Mouse (Mus musculus) small intestine, adult 2 months (tissue): ENCODE measurements around the gene Stn1. TPM values are rescaled to one million over a fixed set of nuclear protein-coding genes. Genes with fewer than 3 reads are reported as not detected.

Experiments
- H3K27ac ChIP-seq: fragments of 200-500 bp; 2 replicates; pipeline ENCODE4 v1.5.1; 2012; ENCODE audit warnings: low read depth, low read length, control low read depth, inconsistent platforms; ENCODE audit not compliant: insufficient read depth
- H3K27me3 ChIP-seq: fragments of 200-500 bp; 2 replicates; pipeline ENCODE4 v1.6.1; 2012; ENCODE audit warnings: mild to moderate bottlenecking, moderate library complexity, low read length, inconsistent platforms; ENCODE audit not compliant: control insufficient read depth, insufficient read depth
- H3K36me3 ChIP-seq: fragments of 200-500 bp; 2 replicates; pipeline ENCODE4 v1.6.1; 2012; ENCODE audit warnings: mild to moderate bottlenecking, low read length, control low read depth, inconsistent platforms; ENCODE audit not compliant: control insufficient read depth, insufficient read depth
- H3K4me1 ChIP-seq: fragments of 200-500 bp; 2 replicates; pipeline ENCODE4 v1.6.1; 2012; ENCODE audit warnings: low read length, inconsistent platforms, mixed read lengths; ENCODE audit not compliant: control insufficient read depth, insufficient read depth, insufficient read length
- H3K4me3 ChIP-seq: fragments of 200-500 bp; 2 replicates; pipeline ENCODE4 v1.5.1; 2012; ENCODE audit warnings: low read depth, mild to moderate bottlenecking, control low read depth, inconsistent platforms, low read length, moderate library complexity
- CTCF ChIP-seq: fragments of 200-500 bp; IDR thresholded peaks from 2 replicates; pipeline ENCODE4 v1.5.1; 2012; ENCODE audit warnings: low read depth, mild to moderate bottlenecking, control low read depth, inconsistent platforms, low read length, moderate library complexity, mixed read lengths; ENCODE audit not compliant: insufficient replicate concordance, insufficient read length; ENCODE audit errors: extremely low read depth
- POLR2A ChIP-seq: fragments of 200-500 bp; IDR thresholded peaks from 2 replicates; pipeline ENCODE4 v1.6.1; 2012; ENCODE audit warnings: low read depth, mild to moderate bottlenecking, control low read depth, inconsistent platforms, low read length, moderate library complexity
- WGBS: fragments of 180-500 bp; shearing (Covaris S2); methylation state at CpG from one replicate; pipeline ENCODE4 v1.1.7; 2018; 5-methylcytosine and 5-hydroxymethylcytosine counted together
- polyA plus RNA-seq: library from polyadenylated mRNA; depleted of rRNA; stranded (reverse); fragments of >200 nt; gene quantifications from 2 replicates; pipeline ENCODE4 v1.2.3, GENCODE M21; 2012

Stn1 gene
- polyA plus RNA-seq, 1 experiment: 15.0 TPM

GRCm38 (mm10) chr19:47560544-47561161 lies 23.3 kb upstream of the Stn1 start:
- Histone ChIP-seq H3K4me3 (no peak overlapping the region), H3K27ac (no peak overlapping the region)
- WGBS: 50% methylated on average over 12 of the region's 12 CpGs

GRCm38 (mm10) chr19:47559751-47560512 lies 22.6 kb upstream of the Stn1 start:
- Histone ChIP-seq H3K27me3 (no peaks in the 10 kb centered on the region), H3K4me1 (peaks cover 14% of the 10 kb centered on the region; the same call in 1 of the 2 replicates), H3K36me3 (no peaks in the 10 kb centered on the region), H3K27ac (no peak overlapping the region), H3K4me3 (no peak overlapping the region)
- 23% methylated on average over 14 of the region's 14 CpGs for WGBS
- no peak for TF ChIP-seq CTCF
- TF ChIP-seq POLR2A: no peak

More at GRCm38 (mm10) chr19:47560544-47561161, 23.3 kb upstream of the Stn1 start:
- TF ChIP-seq CTCF (no peak), POLR2A (no peak)
- no peaks in the 10 kb centered on the region for H3K27me3 ChIP-seq
- H3K4me1 ChIP-seq: peaks cover 14% of the 10 kb centered on the region; the same call in 1 of the 2 replicates
- H3K36me3 ChIP-seq: no peaks in the 10 kb centered on the region

GRCm38 (mm10) chr19:47559145-47559544 lies 21.8 kb upstream of the Stn1 start:
- Histone ChIP-seq H3K27ac (no peak overlapping the region), H3K27me3 (no peaks in the 10 kb centered on the region), H3K36me3 (no peaks in the 10 kb centered on the region), H3K4me1 (peaks cover 14% of the 10 kb centered on the region; the same call in 1 of the 2 replicates), H3K4me3 (no peak overlapping the region)
- WGBS: 52% methylated on average over 5 of the region's 5 CpGs
- TF ChIP-seq POLR2A: no peak
- TF ChIP-seq CTCF: no peak

GRCm38 (mm10) chr19:47549584-47549983 lies 12.3 kb upstream of the Stn1 start:
- no peak for TF ChIP-seq POLR2A
- TF ChIP-seq CTCF: no peak
- Histone ChIP-seq H3K36me3 (no peaks in the 10 kb centered on the region), H3K27ac (no peak overlapping the region), H3K4me3 (no peak overlapping the region), H3K27me3 (no peaks in the 10 kb centered on the region), H3K4me1 (no peaks in the 10 kb centered on the region)
- 83% methylated on average over 4 of the region's 4 CpGs for WGBS

- Histone ChIP-seq H3K27ac (no peak overlapping the region), H3K36me3 (no peaks in the 10 kb centered on the region), H3K27me3 (no peaks in the 10 kb centered on the region), H3K4me1 (no peaks in the 10 kb centered on the region), H3K4me3 (no peak overlapping the region)
- no peak for TF ChIP-seq POLR2A
- no peak for TF ChIP-seq CTCF
- WGBS: 90% methylated on average over 9 of the region's 9 CpGs
Observed at GRCm38 (mm10) chr19:47549174-47549573, 11.9 kb upstream of the Stn1 start.

- Histone ChIP-seq H3K27me3 (no peaks in the 10 kb centered on the region), H3K27ac (no peak overlapping the region), H3K36me3 (no peaks in the 10 kb centered on the region), H3K4me1 (no peaks in the 10 kb centered on the region), H3K4me3 (no peak overlapping the region)
- WGBS: 83% methylated on average over 11 of the region's 11 CpGs
- TF ChIP-seq CTCF (no peak), POLR2A (no peak)
Observed at GRCm38 (mm10) chr19:47548432-47549076, 11.2 kb upstream of the Stn1 start.

- no peak overlapping the region for H3K4me3 ChIP-seq
- H3K36me3 ChIP-seq: no peaks in the 10 kb centered on the region
- no peaks in the 10 kb centered on the region for H3K27me3 ChIP-seq
- no peak overlapping the region for H3K27ac ChIP-seq
- no peak for TF ChIP-seq POLR2A
- no peak for TF ChIP-seq CTCF
- no peaks in the 10 kb centered on the region for H3K4me1 ChIP-seq
Observed at GRCm38 (mm10) chr19:47545528-47545927, 8.2 kb upstream of the Stn1 start.
